Mouse (Mus musculus): ENCODE data around the gene Stard3nl. TPM values are rescaled to one million over a fixed set of nuclear protein-coding genes. Genes with fewer than 3 reads are reported as not detected.

Gene Stard3nl
- polyA plus RNA-seq, 1 experiment from 2014 or later = 72.4 TPM

- ATAC-seq (replicated peaks; ENCODE audit: extremely low read depth, insufficient read depth, low FRiP score) = no peak
- Histone ChIP-seq H3K4me3 (ENCODE audit: low read length) (no peak overlapping the region), H3K27me3 (ENCODE audit: control insufficient read depth, insufficient read depth, low read length) (no peaks in the 10 kb centered on the region), H3K9me3 (replicated peaks; ENCODE audit: control insufficient read depth, low read length) (no peaks in the 10 kb centered on the region), H3K9ac (ENCODE audit: low read length) (no peak overlapping the region), H3K4me2 (ENCODE audit: low read depth, low read length) (no peak overlapping the region), H3K36me3 (ENCODE audit: control insufficient read depth, insufficient read depth) (peaks cover 14% of the 10 kb centered on the region), H3K27ac (ENCODE audit: low read length) (no peak overlapping the region), H3K4me1 (ENCODE audit: control insufficient read depth, insufficient read depth, low read length) (no peaks in the 10 kb centered on the region)
- WGBS = 69% methylated on average over 2 of the region's 2 CpGs
Measured at GRCm38 (mm10) chr13:19366866-19367265, 28.7 kb downstream of the Stard3nl start.

- Histone ChIP-seq H3K9me3 (replicated peaks; ENCODE audit: control insufficient read depth, low read length) (no peaks in the 10 kb centered on the region), H3K9ac (ENCODE audit: low read length) (no peak overlapping the region), H3K4me3 (ENCODE audit: low read length) (no peak overlapping the region), H3K27ac (ENCODE audit: low read length) (no peak overlapping the region), H3K36me3 (ENCODE audit: control insufficient read depth, insufficient read depth) (peaks cover 6% of the 10 kb centered on the region), H3K4me1 (ENCODE audit: control insufficient read depth, insufficient read depth, low read length) (no peaks in the 10 kb centered on the region), H3K4me2 (ENCODE audit: low read depth, low read length) (no peak overlapping the region), H3K27me3 (ENCODE audit: control insufficient read depth, insufficient read depth, low read length) (no peaks in the 10 kb centered on the region)
- no peak; the same call in 1 of the 2 replicates for ATAC-seq (replicated peaks; ENCODE audit: extremely low read depth, insufficient read depth, low FRiP score)
- WGBS = 33% methylated on average over 4 of the region's 4 CpGs
Measured at GRCm38 (mm10) chr13:19365596-19365995, 30.0 kb downstream of the Stard3nl start.

- Histone ChIP-seq H3K27me3 (ENCODE audit: control insufficient read depth, insufficient read depth, low read length) (no peaks in the 10 kb centered on the region), H3K9ac (ENCODE audit: low read length) (no peak overlapping the region), H3K27ac (ENCODE audit: low read length) (no peak overlapping the region), H3K36me3 (ENCODE audit: control insufficient read depth, insufficient read depth) (peaks cover 5% of the 10 kb centered on the region), H3K4me1 (ENCODE audit: control insufficient read depth, insufficient read depth, low read length) (no peaks in the 10 kb centered on the region), H3K4me3 (ENCODE audit: low read length) (no peak overlapping the region), H3K9me3 (replicated peaks; ENCODE audit: control insufficient read depth, low read length) (no peaks in the 10 kb centered on the region), H3K4me2 (ENCODE audit: low read depth, low read length) (no peak overlapping the region)
- ATAC-seq (replicated peaks; ENCODE audit: extremely low read depth, insufficient read depth, low FRiP score) = no peak
- WGBS = 78% methylated on average over 11 of the region's 11 CpGs
Measured at GRCm38 (mm10) chr13:19364245-19364772, 31.3 kb downstream of the Stard3nl start.

DNA sequence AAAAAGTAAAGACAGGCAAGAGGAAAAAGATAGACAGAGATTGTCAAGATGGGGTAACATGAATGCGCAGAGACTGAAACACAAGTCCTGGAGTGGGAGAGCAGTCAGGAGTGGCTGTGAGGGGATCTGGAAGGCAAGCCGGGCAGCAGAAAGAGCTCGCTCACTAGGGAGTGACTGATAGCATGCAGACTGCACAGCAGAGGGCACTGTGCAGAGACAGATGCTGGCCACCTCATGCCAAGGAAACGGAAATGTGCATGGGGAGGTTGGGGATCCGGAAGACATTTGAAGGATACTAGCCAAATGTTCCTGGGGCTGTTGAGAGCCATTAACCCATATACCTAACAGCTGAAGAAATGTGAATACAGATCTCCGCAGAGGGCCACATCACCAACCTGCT, 33.2 kb downstream of the Stard3nl start:
- no peak for ATAC-seq (replicated peaks; ENCODE audit: extremely low read depth, insufficient read depth, low FRiP score)
- H3K9me3 ChIP-seq (replicated peaks; ENCODE audit: control insufficient read depth, low read length) = no peaks in the 10 kb centered on the region
- H3K27ac ChIP-seq (ENCODE audit: low read length) = no peak overlapping the region
- H3K9ac ChIP-seq (ENCODE audit: low read length) = no peak overlapping the region
- no peak overlapping the region for H3K4me3 ChIP-seq (ENCODE audit: low read length)
- no peaks in the 10 kb centered on the region; the same call in 1 of the 2 replicates for H3K4me1 ChIP-seq (ENCODE audit: control insufficient read depth, insufficient read depth, low read length)
- peaks cover 8% of the 10 kb centered on the region for H3K36me3 ChIP-seq (ENCODE audit: control insufficient read depth, insufficient read depth)
- WGBS = 51% methylated on average over 6 of the region's 6 CpGs
- no peaks in the 10 kb centered on the region for H3K27me3 ChIP-seq (ENCODE audit: control insufficient read depth, insufficient read depth, low read length)
- no peak overlapping the region for H3K4me2 ChIP-seq (ENCODE audit: low read depth, low read length)

DNA sequence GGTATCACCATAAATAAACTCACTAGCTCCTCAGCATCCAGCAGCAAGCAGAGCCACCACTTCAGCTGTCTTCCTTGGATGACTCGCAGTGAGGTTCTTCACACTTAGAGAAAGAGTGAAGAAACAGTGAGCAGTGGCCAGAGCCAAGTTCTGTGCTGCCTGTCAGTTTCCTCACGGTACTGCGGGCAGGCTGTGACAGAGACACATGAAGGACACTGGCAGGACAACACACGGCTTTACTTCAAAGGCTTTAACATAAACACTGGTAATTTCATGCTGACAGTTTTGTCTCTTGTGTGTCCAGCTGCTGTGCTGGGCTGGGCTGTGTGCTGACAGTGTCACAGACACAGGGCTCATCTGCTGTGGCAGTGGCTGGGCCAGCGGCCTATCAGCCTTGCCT, 37.6 kb downstream of the Stard3nl start:
- Histone ChIP-seq H3K27ac (ENCODE audit: low read length) (peak overlapping the region; percentile 26; the same call in 1 of the 2 replicates), H3K27me3 (ENCODE audit: control insufficient read depth, insufficient read depth, low read length) (no peaks in the 10 kb centered on the region), H3K4me2 (ENCODE audit: low read depth, low read length) (no peak overlapping the region), H3K36me3 (ENCODE audit: control insufficient read depth, insufficient read depth) (peaks cover 7% of the 10 kb centered on the region), H3K9me3 (replicated peaks; ENCODE audit: control insufficient read depth, low read length) (no peaks in the 10 kb centered on the region), H3K9ac (ENCODE audit: low read length) (peak overlapping the region; percentile 30; the same call in 1 of the 2 replicates), H3K4me3 (ENCODE audit: low read length) (no peak overlapping the region), H3K4me1 (ENCODE audit: control insufficient read depth, insufficient read depth, low read length) (no peaks in the 10 kb centered on the region; the same call in 1 of the 2 replicates)
- no peak for ATAC-seq (replicated peaks; ENCODE audit: extremely low read depth, insufficient read depth, low FRiP score)
- 68% methylated on average over 5 of the region's 5 CpGs for WGBS

DNA sequence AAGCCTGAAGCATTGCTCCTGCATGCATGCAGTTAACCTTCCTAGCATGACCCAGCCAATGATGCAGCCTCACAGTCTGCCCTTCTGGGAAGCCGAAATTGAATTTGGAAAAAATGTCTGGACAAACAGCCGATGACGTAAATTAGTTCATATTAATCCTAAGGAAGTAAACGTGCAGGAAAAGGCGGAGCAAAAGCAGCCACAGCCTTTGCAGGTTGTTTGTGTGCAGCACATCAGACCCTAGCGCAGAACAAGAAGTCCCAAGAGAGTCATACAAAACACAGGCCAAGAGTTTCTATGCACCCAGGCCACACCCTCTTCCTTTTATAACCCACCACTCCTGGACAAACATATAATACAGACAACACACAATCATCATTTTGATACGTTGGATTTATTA, 38.3 kb downstream of the Stard3nl start:
- no peaks in the 10 kb centered on the region; the same call in 1 of the 2 replicates for H3K4me1 ChIP-seq (ENCODE audit: control insufficient read depth, insufficient read depth, low read length)
- peak overlapping the region; percentile 79 for H3K27ac ChIP-seq (ENCODE audit: low read length)
- H3K4me2 ChIP-seq (ENCODE audit: low read depth, low read length) = peak overlapping the region; percentile 12
- 79% methylated on average over 7 of the region's 7 CpGs for WGBS
- no peak overlapping the region for H3K4me3 ChIP-seq (ENCODE audit: low read length)
- H3K9me3 ChIP-seq (replicated peaks; ENCODE audit: control insufficient read depth, low read length) = no peaks in the 10 kb centered on the region
- H3K36me3 ChIP-seq (ENCODE audit: control insufficient read depth, insufficient read depth) = peaks cover 7% of the 10 kb centered on the region
- ATAC-seq (replicated peaks; ENCODE audit: extremely low read depth, insufficient read depth, low FRiP score) = no peak
- H3K27me3 ChIP-seq (ENCODE audit: control insufficient read depth, insufficient read depth, low read length) = no peaks in the 10 kb centered on the region
- H3K9ac ChIP-seq (ENCODE audit: low read length) = no peak overlapping the region

DNA sequence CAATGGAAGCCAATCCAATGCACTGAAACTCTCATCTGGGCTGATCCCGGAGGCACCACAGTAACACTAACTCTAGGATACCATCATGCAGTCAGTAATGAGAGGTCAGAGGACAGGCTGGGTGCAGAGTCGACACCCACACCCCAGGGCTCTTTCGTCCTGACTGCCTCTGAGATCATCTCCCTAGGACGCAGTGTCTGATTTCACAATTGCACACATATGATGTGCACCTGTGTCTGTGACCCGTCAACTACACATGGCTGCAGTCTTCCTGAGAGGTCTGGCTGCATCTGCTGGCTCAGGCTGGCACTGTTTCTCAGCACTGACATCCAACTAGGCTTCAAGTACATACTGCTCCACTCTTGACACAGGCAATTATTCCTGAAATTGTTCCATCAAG, 38.9 kb downstream of the Stard3nl start:
- Histone ChIP-seq H3K9me3 (replicated peaks; ENCODE audit: control insufficient read depth, low read length) (no peaks in the 10 kb centered on the region), H3K4me3 (ENCODE audit: low read length) (no peak overlapping the region), H3K36me3 (ENCODE audit: control insufficient read depth, insufficient read depth) (peaks cover 7% of the 10 kb centered on the region), H3K27ac (ENCODE audit: low read length) (peak overlapping the region; percentile 79), H3K9ac (ENCODE audit: low read length) (no peak overlapping the region; the same call in 1 of the 2 replicates), H3K4me1 (ENCODE audit: control insufficient read depth, insufficient read depth, low read length) (no peaks in the 10 kb centered on the region; the same call in 1 of the 2 replicates), H3K4me2 (ENCODE audit: low read depth, low read length) (peak overlapping the region; percentile 12), H3K27me3 (ENCODE audit: control insufficient read depth, insufficient read depth, low read length) (no peaks in the 10 kb centered on the region)
- ATAC-seq (replicated peaks; ENCODE audit: extremely low read depth, insufficient read depth, low FRiP score) = peak; percentile 30; the same call in 1 of the 2 replicates
- WGBS = 68% methylated on average over 5 of the region's 5 CpGs

- Histone ChIP-seq H3K4me1 (ENCODE audit: control insufficient read depth, insufficient read depth, low read length) (no peaks in the 10 kb centered on the region; the same call in 1 of the 2 replicates), H3K4me2 (ENCODE audit: low read depth, low read length) (no peak overlapping the region), H3K9ac (ENCODE audit: low read length) (no peak overlapping the region), H3K27me3 (ENCODE audit: control insufficient read depth, insufficient read depth, low read length) (no peaks in the 10 kb centered on the region), H3K27ac (ENCODE audit: low read length) (no peak overlapping the region), H3K9me3 (replicated peaks; ENCODE audit: control insufficient read depth, low read length) (no peaks in the 10 kb centered on the region), H3K36me3 (ENCODE audit: control insufficient read depth, insufficient read depth) (peaks cover 7% of the 10 kb centered on the region), H3K4me3 (ENCODE audit: low read length) (no peak overlapping the region)
- WGBS = 71% methylated on average over 7 of the region's 7 CpGs
- peak; percentile 73 for ATAC-seq (replicated peaks; ENCODE audit: extremely low read depth, insufficient read depth, low FRiP score)
Measured at GRCm38 (mm10) chr13:19356120-19356519, 39.5 kb downstream of the Stard3nl start.

GRCm38 (mm10) chr13:19352795-19353194, 42.8 kb downstream of the Stard3nl start:
- no peak overlapping the region for H3K27ac ChIP-seq (ENCODE audit: low read length)
- no peaks in the 10 kb centered on the region for H3K9me3 ChIP-seq (replicated peaks; ENCODE audit: control insufficient read depth, low read length)
- no peak overlapping the region for H3K4me2 ChIP-seq (ENCODE audit: low read depth, low read length)
- H3K4me1 ChIP-seq (ENCODE audit: control insufficient read depth, insufficient read depth, low read length) = no peaks in the 10 kb centered on the region
- peaks cover 4% of the 10 kb centered on the region; the same call in 1 of the 2 replicates for H3K36me3 ChIP-seq (ENCODE audit: control insufficient read depth, insufficient read depth)
- ATAC-seq (replicated peaks; ENCODE audit: extremely low read depth, insufficient read depth, low FRiP score) = no peak
- 83% methylated on average over 3 of the region's 3 CpGs for WGBS
- H3K4me3 ChIP-seq (ENCODE audit: low read length) = no peak overlapping the region
- no peaks in the 10 kb centered on the region for H3K27me3 ChIP-seq (ENCODE audit: control insufficient read depth, insufficient read depth, low read length)
- H3K9ac ChIP-seq (ENCODE audit: low read length) = no peak overlapping the region

Measured in heart, embryonic 16.5 days (tissue).